Comparison of ENCODE assay signal across 10 mouse cellular contexts in the genomic region with DNA sequence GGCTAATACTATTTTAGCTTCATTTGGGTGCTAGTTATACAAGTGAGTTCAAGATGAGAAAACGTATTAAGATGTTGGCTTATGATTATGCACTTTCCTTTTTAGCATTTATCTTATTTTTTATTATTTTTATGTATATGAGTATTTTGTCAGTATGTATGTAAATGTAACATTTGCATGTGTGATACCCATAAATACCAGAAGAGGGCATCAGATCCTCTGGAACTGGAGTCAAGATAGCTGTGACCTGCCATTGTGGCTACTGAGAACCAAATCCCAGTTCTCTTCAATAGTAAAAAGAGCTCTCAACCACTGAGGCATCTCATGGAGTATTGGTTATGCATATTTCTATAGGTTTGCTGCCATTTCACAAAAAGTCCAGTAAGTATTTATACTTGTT.
DNase-seq lines count a peak whose midpoint lies in the region; ATAC-seq and TF ChIP-seq lines count a peak whose summit lies in the region.
"Had no signal": no experiment of that assay in that cellular context is flagged by ENCODE, and none has a peak within 500 bp of the region (broad histone marks: within the 10 kb centered on the region; RNA-seq: fewer than 3 reads in every experiment).

No protein-coding gene starts in this region.

- H3K36me3 ChIP-seq in intestine, postnatal 0 days (ENCODE audit: control insufficient read depth, insufficient read depth) = no peaks in the 10 kb centered on the region
- H3K36me3 ChIP-seq in intestine, embryonic 15.5 days = no peaks in the 10 kb centered on the region
- H3K36me3 ChIP-seq in stomach, postnatal 0 days (ENCODE audit: control insufficient read depth, insufficient read depth, low read length) = no peaks in the 10 kb centered on the region
- H3K36me3 ChIP-seq: limb, embryonic 12.5 days had no signal

- DNase-seq in thymus, postnatal 0 days (ENCODE audit: low spot score) = peak; percentile 15
- no peak for DNase-seq in thymus, postnatal 36 days
- DNase-seq in c-Kit-positive CD71-negative TER-119-negative erythroid progenitor cells, embryonic 14.5 days (ENCODE audit: low read depth) = peak; percentile 3
- no peak for DNase-seq in stomach, postnatal 0 days (ENCODE audit: low spot score)
- DNase-seq in spleen, postnatal 36 days (ENCODE audit: low spot score in 2 of 2) = no peak
- DNase-seq in right cerebral cortex, adult 18-20 months = no peak
- DNase-seq: kidney, adult 8-10 months had no signal

- 55% methylated on average over 1 of the region's 1 CpGs for WGBS in intestine, postnatal 0 days
- WGBS in intestine, embryonic 15.5 days = 57% methylated on average over 1 of the region's 1 CpGs
- WGBS in stomach, postnatal 0 days = 56% methylated on average over 1 of the region's 1 CpGs

- no peak for ATAC-seq in intestine, postnatal 0 days
- no peak for ATAC-seq in intestine, embryonic 15.5 days
- no peak for ATAC-seq in stomach, postnatal 0 days (ENCODE audit: low FRiP score, low TSS enrichment)

- H3K27ac ChIP-seq in intestine, postnatal 0 days (ENCODE audit: low read depth, low read length) = no peak overlapping the region
- H3K27ac ChIP-seq in intestine, embryonic 15.5 days = no peak overlapping the region
- no peak overlapping the region for H3K27ac ChIP-seq in stomach, postnatal 0 days (replicated peaks)
- H3K27ac ChIP-seq: limb, embryonic 12.5 days had no signal

- no peaks in the 10 kb centered on the region for H3K9me3 ChIP-seq in intestine, postnatal 0 days (ENCODE audit: control insufficient read depth)
- H3K9me3 ChIP-seq in intestine, embryonic 15.5 days = no peaks in the 10 kb centered on the region
- H3K9me3 ChIP-seq in stomach, postnatal 0 days (ENCODE audit: control insufficient read depth, low read length) = no peaks in the 10 kb centered on the region
- H3K9me3 ChIP-seq: limb, embryonic 12.5 days had no signal

- peak; percentile 68 for TF ChIP-seq CTCF in intestine, postnatal 0 days (IDR thresholded peaks at IDR 0.05; ENCODE audit: low read depth)
- TF ChIP-seq CTCF in stomach, postnatal 0 days (IDR thresholded peaks at IDR 0.05; ENCODE audit: low read depth) = peak; percentile 72

- no peaks in the 10 kb centered on the region for H3K4me1 ChIP-seq in intestine, postnatal 0 days (replicated peaks; ENCODE audit: control insufficient read depth, insufficient read depth, low read length)
- no peaks in the 10 kb centered on the region for H3K4me1 ChIP-seq in intestine, embryonic 15.5 days (replicated peaks)
- no peaks in the 10 kb centered on the region for H3K4me1 ChIP-seq in stomach, postnatal 0 days (replicated peaks; ENCODE audit: control insufficient read depth, insufficient read depth)

- no peaks in the 10 kb centered on the region for H3K27me3 ChIP-seq in intestine, postnatal 0 days (replicated peaks; ENCODE audit: control insufficient read depth, insufficient read depth, low read length)
- no peaks in the 10 kb centered on the region for H3K27me3 ChIP-seq in intestine, embryonic 15.5 days (replicated peaks)
- no peaks in the 10 kb centered on the region for H3K27me3 ChIP-seq in stomach, postnatal 0 days (ENCODE audit: control insufficient read depth, insufficient read depth, low read length)
- H3K27me3 ChIP-seq: limb, embryonic 12.5 days had no signal

- no peak for TF ChIP-seq EP300 in stomach, postnatal 0 days (optimal IDR thresholded peaks at IDR 0.05)

- H3K4me3 ChIP-seq in intestine, postnatal 0 days (ENCODE audit: low read depth, low read length) = no peak overlapping the region
- no peak overlapping the region for H3K4me3 ChIP-seq in intestine, embryonic 15.5 days (replicated peaks)
- no peak overlapping the region for H3K4me3 ChIP-seq in stomach, postnatal 0 days (ENCODE audit: low read depth, low read length)
- H3K4me3 ChIP-seq: limb, embryonic 12.5 days had no signal

- H3K9ac ChIP-seq in intestine, postnatal 0 days (ENCODE audit: low read depth, low read length) = no peak overlapping the region
- H3K9ac ChIP-seq in intestine, embryonic 15.5 days = no peak overlapping the region
- H3K9ac ChIP-seq in stomach, postnatal 0 days (ENCODE audit: low read length) = no peak overlapping the region
- H3K9ac ChIP-seq: limb, embryonic 12.5 days had no signal

- H3K4me2 ChIP-seq in intestine, postnatal 0 days (replicated peaks; ENCODE audit: low read depth) = no peak overlapping the region
- no peak overlapping the region for H3K4me2 ChIP-seq in intestine, embryonic 15.5 days (replicated peaks)
- H3K4me2 ChIP-seq in stomach, postnatal 0 days (replicated peaks; ENCODE audit: low read depth) = no peak overlapping the region
- H3K4me2 ChIP-seq: limb, embryonic 12.5 days had no signal

Comparison
In these comparisons a context has a peak if more than half of its experiments do, and no peak if none do; other contexts are left out.
1. DNase-seq: peak in thymus, postnatal 0 days (single experiment) and c-Kit-positive CD71-negative TER-119-negative erythroid progenitor cells, embryonic 14.5 days (single experiment); none in thymus, postnatal 36 days (0 of 2), stomach, postnatal 0 days (single experiment), spleen, postnatal 36 days (0 of 2) and right cerebral cortex, adult 18-20 months (single experiment).